Mouse (Mus musculus) liver, embryonic 11.5 days (tissue): ENCODE results near the gene Brat1. TPM values are rescaled to one million over a fixed set of nuclear protein-coding genes. Genes with fewer than 3 reads are reported as not detected.

ENCODE experiments used
- ATAC-seq: fragments of 200-750 bp; cut with Nextera tagmentation; replicated peaks from 2 replicates; pipeline ENCODE4 v1.8.0; 2017; ENCODE audit warnings: moderate number of reproducible peaks, mild to moderate bottlenecking, moderate TSS enrichment, moderate library complexity; ENCODE audit not compliant: low FRiP score
- DNase-seq: peaks from one replicate; pipeline ENCODE4 v3.0.0-alpha.2; 2017; ENCODE audit warnings: low spot score
- H3K27ac ChIP-seq: fragments of 300-500 bp; sonication (generic); 2 replicates; pipeline ENCODE4 v1.5.1; 2014; ENCODE audit warnings: mild to moderate bottlenecking, low read depth, low read length, control low read depth
- H3K27me3 ChIP-seq: fragments of 300-500 bp; sonication (generic); replicated peaks from 2 replicates; pipeline ENCODE4 v1.6.1; 2014; ENCODE audit warnings: low read length, mixed read lengths; ENCODE audit not compliant: control insufficient read depth, insufficient read depth
- H3K36me3 ChIP-seq: fragments of 300-500 bp; sonication (generic); 2 replicates; pipeline ENCODE4 v1.6.1; 2014; ENCODE audit warnings: mild to moderate bottlenecking, low read length, moderate library complexity, mixed read lengths; ENCODE audit not compliant: control insufficient read depth, insufficient read depth
- H3K4me1 ChIP-seq: fragments of 300-500 bp; sonication (generic); replicated peaks from 2 replicates; pipeline ENCODE4 v1.6.1; 2014; ENCODE audit warnings: low read length, mixed read lengths; ENCODE audit not compliant: control insufficient read depth, insufficient read depth
- H3K4me2 ChIP-seq: fragments of 300-500 bp; sonication (generic); 2 replicates; pipeline ENCODE4 v1.6.1; 2014; ENCODE audit warnings: mild to moderate bottlenecking, control low read depth, moderate library complexity
- H3K4me3 ChIP-seq: fragments of 300-500 bp; sonication (generic); 2 replicates; pipeline ENCODE4 v1.5.1; 2014; ENCODE audit warnings: low read depth, low read length, control low read depth
- H3K9ac ChIP-seq: fragments of 300-500 bp; sonication (generic); 2 replicates; pipeline ENCODE4 v1.6.1; 2014; ENCODE audit warnings: low read depth, low read length, control low read depth
- H3K9me3 ChIP-seq: fragments of 300-500 bp; sonication (generic); 2 replicates; pipeline ENCODE4 v1.6.1; 2016; ENCODE audit warnings: low read length, inconsistent platforms, mixed read lengths; ENCODE audit not compliant: control insufficient read depth
- WGBS: fragments of 180-500 bp; shearing (Covaris S2); extraction: QIAGEN DNeasy Blood & Tissue Kit; methylation state at CpG from one replicate; pipeline ENCODE4 v1.1.7; 2014; 5-methylcytosine and 5-hydroxymethylcytosine counted together
- polyA plus RNA-seq: library from polyadenylated mRNA; unstranded; fragments of >200 nt; fragmentation: Nextera tagmentation; extraction: Ambion mirVana; gene quantifications from 2 replicates; pipeline ENCODE4 v1.2.1, GENCODE M21; 2014

The Brat1 gene
- polyA plus RNA-seq, 1 experiment from 2014 or later = 16.9 TPM

DNA sequence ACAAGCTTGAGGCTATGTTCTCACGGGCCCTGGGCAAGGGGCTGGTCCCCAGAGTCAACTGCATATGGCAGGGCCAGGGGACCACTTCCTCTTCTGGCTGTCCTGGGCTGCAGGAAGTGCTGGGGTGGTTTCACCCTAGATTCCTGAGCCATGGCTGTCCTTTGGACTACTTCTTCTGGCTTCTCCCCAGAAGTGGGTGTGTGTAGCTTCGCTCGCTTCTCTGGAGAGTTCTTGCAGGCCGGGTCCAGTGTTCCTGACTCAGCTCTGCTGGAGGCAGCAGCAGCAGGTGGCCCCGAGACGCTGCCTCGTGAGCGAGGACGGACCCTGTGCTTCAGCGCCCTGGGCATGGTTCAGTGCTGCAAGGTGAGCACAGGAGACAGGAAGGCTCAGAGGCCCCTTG, 43.6 kb downstream of the Brat1 start:
- no peaks in the 10 kb centered on the region for H3K36me3 ChIP-seq
- no peak overlapping the region for H3K9ac ChIP-seq
- H3K27me3 ChIP-seq = no peaks in the 10 kb centered on the region
- H3K9me3 ChIP-seq = no peaks in the 10 kb centered on the region
- H3K27ac ChIP-seq = no peak overlapping the region
- ATAC-seq (no peak), DNase-seq (no peak)
- WGBS = 76% methylated on average over 10 of the region's 10 CpGs
- peaks cover 8% of the 10 kb centered on the region for H3K4me1 ChIP-seq
- no peak overlapping the region for H3K4me2 ChIP-seq
- H3K4me3 ChIP-seq = no peak overlapping the region

GRCm38 (mm10) chr5:140749062-140749875, 44.5 kb downstream of the Brat1 start:
- Histone ChIP-seq H3K27me3 (no peaks in the 10 kb centered on the region), H3K36me3 (no peaks in the 10 kb centered on the region), H3K4me3 (peak overlapping the region; percentile 32), H3K9ac (peak overlapping the region; percentile 63), H3K4me2 (peak overlapping the region; percentile 71), H3K9me3 (no peaks in the 10 kb centered on the region), H3K27ac (peak overlapping the region; percentile 39; the same call in 1 of the 2 replicates), H3K4me1 (peaks cover 8% of the 10 kb centered on the region)
- DNase-seq (peak; percentile 66), ATAC-seq (peak; percentile 77)
- WGBS = 15% methylated on average over 12 of the region's 12 CpGs

GRCm38 (mm10) chr5:140750925-140751324, 46.1 kb downstream of the Brat1 start:
- H3K36me3 ChIP-seq = no peaks in the 10 kb centered on the region
- H3K27ac ChIP-seq = no peak overlapping the region
- no peak overlapping the region for H3K4me3 ChIP-seq
- 3% methylated on average over 1 of the region's 2 CpGs for WGBS
- peaks cover 8% of the 10 kb centered on the region for H3K4me1 ChIP-seq
- no peaks in the 10 kb centered on the region for H3K9me3 ChIP-seq
- no peak overlapping the region for H3K4me2 ChIP-seq
- H3K9ac ChIP-seq = no peak overlapping the region
- DNase-seq = no peak
- H3K27me3 ChIP-seq = no peaks in the 10 kb centered on the region
- no peak for ATAC-seq

- 86% methylated on average over 15 of the region's 15 CpGs for WGBS
- no peak overlapping the region for H3K4me3 ChIP-seq
- H3K4me2 ChIP-seq = no peak overlapping the region
- peaks cover 8% of the 10 kb centered on the region for H3K4me1 ChIP-seq
- ATAC-seq (no peak), DNase-seq (no peak)
- H3K27ac ChIP-seq = no peak overlapping the region
- H3K9ac ChIP-seq = no peak overlapping the region
- H3K9me3 ChIP-seq = no peaks in the 10 kb centered on the region
- no peaks in the 10 kb centered on the region for H3K27me3 ChIP-seq
- H3K36me3 ChIP-seq = no peaks in the 10 kb centered on the region
Observed at GRCm38 (mm10) chr5:140752041-140752440, 47.2 kb downstream of the Brat1 start.

DNA sequence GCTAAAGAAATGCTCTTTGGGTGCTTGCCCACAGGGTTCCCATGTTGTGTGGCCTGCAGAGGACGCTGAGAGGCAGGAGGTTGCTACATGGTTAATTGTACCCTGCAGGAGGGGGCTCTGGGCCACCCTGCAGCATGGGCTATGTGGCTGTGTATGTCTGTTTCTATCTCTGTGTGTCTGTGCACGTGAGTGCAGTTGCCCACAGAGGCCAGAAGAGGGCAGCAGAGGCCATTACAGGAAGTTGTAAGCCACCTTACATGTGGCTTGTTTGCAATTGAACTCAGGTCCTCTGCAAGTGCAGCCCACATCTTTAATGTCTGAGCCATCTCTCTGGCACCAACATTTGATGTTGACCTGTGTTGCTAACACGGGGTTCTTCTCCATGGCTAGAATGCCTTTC, 47.8 kb downstream of the Brat1 start:
- Histone ChIP-seq H3K36me3 (no peaks in the 10 kb centered on the region), H3K9me3 (no peaks in the 10 kb centered on the region), H3K27ac (no peak overlapping the region), H3K4me1 (peaks cover 8% of the 10 kb centered on the region), H3K4me3 (no peak overlapping the region), H3K9ac (no peak overlapping the region), H3K4me2 (no peak overlapping the region), H3K27me3 (no peaks in the 10 kb centered on the region)
- 86% methylated on average over 3 of the region's 3 CpGs for WGBS
- ATAC-seq (no peak), DNase-seq (no peak)

GRCm38 (mm10) chr5:140753223-140753622, 48.4 kb downstream of the Brat1 start:
- ATAC-seq = no peak
- Histone ChIP-seq H3K4me1 (peaks cover 8% of the 10 kb centered on the region), H3K36me3 (no peaks in the 10 kb centered on the region), H3K4me2 (no peak overlapping the region), H3K27ac (no peak overlapping the region), H3K27me3 (no peaks in the 10 kb centered on the region), H3K9me3 (no peaks in the 10 kb centered on the region), H3K9ac (no peak overlapping the region), H3K4me3 (no peak overlapping the region)
- DNase-seq = no peak
- 79% methylated on average over 5 of the region's 5 CpGs for WGBS

DNA sequence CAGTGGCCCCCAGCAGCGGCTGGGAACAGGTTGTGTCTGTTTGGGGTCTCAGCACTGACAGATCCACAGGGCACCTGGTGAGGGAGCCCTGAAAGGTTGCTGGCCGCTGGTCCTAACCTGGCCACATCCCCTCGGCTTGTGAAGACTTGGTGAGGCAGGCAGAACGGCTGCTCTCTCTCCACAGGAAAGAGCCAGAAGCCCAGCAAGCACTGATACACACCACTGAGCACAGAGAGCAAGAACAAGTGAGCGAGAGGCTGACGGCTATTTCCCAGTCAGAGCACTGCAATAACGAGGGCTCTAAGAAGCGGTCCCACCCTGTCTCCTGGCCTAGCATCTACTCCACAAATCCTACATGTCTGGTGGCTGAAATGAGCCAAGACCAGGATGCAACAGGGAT, 54.1 kb downstream of the Brat1 start:
- no peaks in the 10 kb centered on the region for H3K4me1 ChIP-seq
- ATAC-seq (no peak), DNase-seq (no peak)
- H3K4me3 ChIP-seq = no peak overlapping the region
- WGBS = 90% methylated on average over 8 of the region's 8 CpGs
- H3K4me2 ChIP-seq = no peak overlapping the region
- H3K36me3 ChIP-seq = peaks cover 29% of the 10 kb centered on the region
- no peak overlapping the region for H3K27ac ChIP-seq
- no peak overlapping the region for H3K9ac ChIP-seq
- no peaks in the 10 kb centered on the region for H3K27me3 ChIP-seq
- no peaks in the 10 kb centered on the region for H3K9me3 ChIP-seq

DNA sequence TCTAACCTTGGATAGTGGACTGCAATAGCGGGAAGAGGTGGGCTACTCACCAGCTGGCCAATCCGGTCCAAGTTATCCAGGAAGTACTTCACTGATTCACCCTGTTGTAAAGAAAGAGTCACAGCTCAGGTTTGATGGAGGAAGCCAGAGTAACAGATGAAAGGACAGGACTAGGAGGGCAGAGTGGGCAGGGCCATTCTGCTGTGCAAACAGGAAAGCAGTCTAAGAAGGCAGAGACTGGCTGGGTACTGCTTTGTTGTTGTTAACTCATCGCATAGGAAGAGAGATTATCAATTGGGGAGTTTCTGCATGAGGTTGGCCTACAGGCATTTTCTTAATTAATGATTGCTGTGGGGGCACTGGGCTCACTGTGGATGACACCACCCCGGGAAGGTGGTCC, 57.7 kb downstream of the Brat1 start:
- DNase-seq = no peak
- Histone ChIP-seq H3K27ac (no peak overlapping the region), H3K4me3 (no peak overlapping the region), H3K9me3 (no peaks in the 10 kb centered on the region), H3K27me3 (no peaks in the 10 kb centered on the region), H3K4me1 (peaks cover 6% of the 10 kb centered on the region), H3K36me3 (peaks cover 29% of the 10 kb centered on the region), H3K4me2 (no peak overlapping the region), H3K9ac (no peak overlapping the region)
- WGBS = 79% methylated on average over 4 of the region's 4 CpGs
- no peak for ATAC-seq
